ENCODE assay signal across 10 mouse cellular contexts in the genomic region with DNA sequence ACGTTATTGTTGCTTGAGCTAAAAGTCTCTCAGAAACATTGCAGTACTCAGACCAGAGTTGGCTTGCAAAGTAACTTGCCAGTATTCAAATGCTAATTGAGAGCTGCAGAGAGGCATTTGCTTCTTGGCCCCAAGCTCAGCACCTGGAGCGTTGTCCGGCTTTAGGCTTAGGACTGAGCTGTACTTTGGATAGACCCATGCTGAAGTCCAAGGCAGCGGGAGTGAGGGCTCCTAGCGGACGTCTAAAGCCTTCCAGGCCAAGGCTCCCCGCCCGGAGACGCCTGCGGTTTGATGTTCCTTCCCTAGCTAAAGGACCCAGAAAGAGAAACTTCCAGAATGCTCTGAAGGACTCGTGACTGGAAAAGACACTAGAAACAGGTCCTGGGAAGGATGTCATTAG. TPM values are rescaled to one million over a fixed set of nuclear protein-coding genes. Genes with fewer than 3 reads are reported as not detected.
A peak's percentile ranks its signal among the peaks of the same experiment; 100 is the strongest.
DNase-seq lines count a peak whose midpoint lies in the region; ATAC-seq and TF ChIP-seq lines count a peak whose summit lies in the region.
"Had no signal": no experiment of that assay in that cellular context is flagged by ENCODE, and none has a peak within 500 bp of the region (broad histone marks: within the 10 kb centered on the region; RNA-seq: fewer than 3 reads in every experiment).

No protein-coding gene starts in this region.

- no peak overlapping the region for H3K27ac ChIP-seq in lung, embryonic 16.5 days (ENCODE audit: low read length)
- H3K27ac ChIP-seq in forebrain, postnatal 0 days (ENCODE audit: low read depth, low read length), result no peak overlapping the region
- H3K27ac ChIP-seq in stomach, embryonic 14.5 days (ENCODE audit: low read length), result no peak overlapping the region
- H3K27ac ChIP-seq: layer of hippocampus, adult 2 months had no signal

- DNase-seq in lung, postnatal 25 days (ENCODE audit: low spot score), result no peak
- no peak for DNase-seq in forebrain, postnatal 0 days
- peak; percentile 46 to 61 for DNase-seq in kidney, postnatal 25 days
- DNase-seq in adipocyte (ENCODE audit: low spot score), result no peak
- no peak for DNase-seq in left cerebral cortex, adult 18-20 months (ENCODE audit: low spot score in 2 of 2)
- DNase-seq in spleen, postnatal 14 days (ENCODE audit: low spot score in 2 of 2), result no peak

- 3% methylated on average over 11 of the region's 11 CpGs for WGBS in lung, embryonic 16.5 days
- 2% methylated on average over 11 of the region's 11 CpGs for WGBS in forebrain, postnatal 0 days
- 2% methylated on average over 11 of the region's 11 CpGs for WGBS in stomach, embryonic 14.5 days

- TF ChIP-seq CTCF in forebrain, postnatal 0 days (IDR thresholded peaks at IDR 0.05; ENCODE audit: low read depth), result no peak

- H3K36me3 ChIP-seq in lung, embryonic 16.5 days (ENCODE audit: control insufficient read depth, insufficient read depth, low read length), result no peaks in the 10 kb centered on the region
- H3K36me3 ChIP-seq in forebrain, postnatal 0 days (ENCODE audit: insufficient read depth), result no peaks in the 10 kb centered on the region
- H3K36me3 ChIP-seq in stomach, embryonic 14.5 days (ENCODE audit: control insufficient read depth, insufficient read depth, low read length), result no peaks in the 10 kb centered on the region

- H3K4me3 ChIP-seq in lung, embryonic 16.5 days (ENCODE audit: low read length), result peak overlapping the region; percentile 42; the same call in 1 of the 2 replicates
- H3K4me3 ChIP-seq in forebrain, postnatal 0 days (ENCODE audit: low read depth, low read length), result no peak overlapping the region
- H3K4me3 ChIP-seq in stomach, embryonic 14.5 days (ENCODE audit: low read depth, low read length), result peak overlapping the region; percentile 29; the same call in 1 of the 2 replicates
- H3K4me3 ChIP-seq: layer of hippocampus, adult 2 months had no signal

- peaks cover 9% of the 10 kb centered on the region for H3K4me1 ChIP-seq in lung, embryonic 16.5 days (replicated peaks; ENCODE audit: control insufficient read depth, insufficient read depth, low read length)
- H3K4me1 ChIP-seq in forebrain, postnatal 0 days (ENCODE audit: insufficient read depth), result no peaks in the 10 kb centered on the region; the same call in 1 of the 2 replicates
- 0 out of 2 replicates have a peak, but pooled peaks cover 6% of the 10 kb centered on the region for H3K4me1 ChIP-seq in stomach, embryonic 14.5 days (ENCODE audit: control insufficient read depth, insufficient read depth, low read length)

- 0 out of 2 replicates have a peak overlapping the region, but pooled peaks have one; percentile 57 for H3K4me2 ChIP-seq in lung, embryonic 16.5 days (ENCODE audit: low read depth, low read length)
- peak overlapping the region; percentile 46; the same call in 1 of the 2 replicates for H3K4me2 ChIP-seq in forebrain, postnatal 0 days (ENCODE audit: low read depth)
- 0 out of 2 replicates have a peak overlapping the region, but pooled peaks have one; percentile 2 for H3K4me2 ChIP-seq in stomach, embryonic 14.5 days (replicated peaks; ENCODE audit: low read depth, low read length)

- ATAC-seq in lung, embryonic 16.5 days (ENCODE audit: low read depth), result no peak
- no peak for ATAC-seq in forebrain, postnatal 0 days
- no peak for ATAC-seq in stomach, embryonic 14.5 days (ENCODE audit: insufficient number of reproducible peaks, insufficient read depth, low FRiP score, low read depth)
- ATAC-seq: Patski had no signal

- H3K9ac ChIP-seq in lung, embryonic 16.5 days (ENCODE audit: low read length), result no peak overlapping the region
- H3K9ac ChIP-seq in forebrain, postnatal 0 days, result no peak overlapping the region
- H3K9ac ChIP-seq in stomach, embryonic 14.5 days (replicated peaks; ENCODE audit: low read depth, low read length), result no peak overlapping the region

- H3K27me3 ChIP-seq in lung, embryonic 16.5 days (ENCODE audit: control insufficient read depth, insufficient read depth, low read depth, low read length), result peaks cover 56% of the 10 kb centered on the region
- peaks cover 41% of the 10 kb centered on the region for H3K27me3 ChIP-seq in forebrain, postnatal 0 days (ENCODE audit: insufficient read depth, low read length)
- H3K27me3 ChIP-seq in stomach, embryonic 14.5 days (ENCODE audit: control insufficient read depth, insufficient read depth, low read length), result peaks cover 37% of the 10 kb centered on the region

- no peaks in the 10 kb centered on the region for H3K9me3 ChIP-seq in lung, embryonic 16.5 days (ENCODE audit: control insufficient read depth, low read length)
- H3K9me3 ChIP-seq in forebrain, postnatal 0 days (ENCODE audit: low read length), result no peaks in the 10 kb centered on the region
- no peaks in the 10 kb centered on the region for H3K9me3 ChIP-seq in stomach, embryonic 14.5 days (ENCODE audit: control insufficient read depth, low read depth, low read length)

RNA-seq across cellular contexts. Expression of a gene that starts 1.4 kb away (rescaled TPM):
- 0.21 and 0.25 TPM in 2 replicates for polyA plus RNA-seq in lung, embryonic 16.5 days (2015; fragmentation: Nextera tagmentation; extraction: Ambion mirVana)
- not detected in 2 replicates for total RNA-seq in forebrain, postnatal 0 days (2014; rRNA removed)
- polyA plus RNA-seq in forebrain, postnatal 0 days (2015; fragmentation: Nextera tagmentation; extraction: Ambion mirVana), result 0.20 and 0.36 TPM in 2 replicates
- 0.13 and 0.15 TPM in 2 replicates for polyA plus RNA-seq in stomach, embryonic 14.5 days (2014; fragmentation: Nextera tagmentation; extraction: Ambion mirVana)
- total RNA-seq in left cerebral cortex, adult 18-20 months (2021), result not detected
- total RNA-seq: layer of hippocampus, adult 2 months had no signal

RNA-seq across cellular contexts. Expression of a gene that starts 8.1 kb away (rescaled TPM):
- 75.3 and 79.2 TPM in 2 replicates for polyA plus RNA-seq in lung, embryonic 16.5 days (2015; fragmentation: Nextera tagmentation; extraction: Ambion mirVana)
- total RNA-seq in forebrain, postnatal 0 days (2014; rRNA removed), result 18.5 and 24.5 TPM in 2 replicates
- 42.4 and 51.3 TPM in 2 replicates for polyA plus RNA-seq in forebrain, postnatal 0 days (2015; fragmentation: Nextera tagmentation; extraction: Ambion mirVana)
- 71.8 and 74.2 TPM in 2 replicates for polyA plus RNA-seq in stomach, embryonic 14.5 days (2014; fragmentation: Nextera tagmentation; extraction: Ambion mirVana)
- total RNA-seq in left cerebral cortex, adult 18-20 months (2021), result 10 to 100 TPM; 76.5 to 78.4 TPM

RNA-seq across cellular contexts. Expression of a gene that starts 24.9 kb away (rescaled TPM):
- polyA plus RNA-seq in lung, embryonic 16.5 days (2015; fragmentation: Nextera tagmentation; extraction: Ambion mirVana), result 62.8 and 68.5 TPM in 2 replicates
- 91.9 and 103 TPM in 2 replicates for total RNA-seq in forebrain, postnatal 0 days (2014; rRNA removed)
- polyA plus RNA-seq in forebrain, postnatal 0 days (2015; fragmentation: Nextera tagmentation; extraction: Ambion mirVana), result 133 and 144 TPM in 2 replicates
- 67.3 and 72.7 TPM in 2 replicates for polyA plus RNA-seq in stomach, embryonic 14.5 days (2014; fragmentation: Nextera tagmentation; extraction: Ambion mirVana)
- total RNA-seq in left cerebral cortex, adult 18-20 months (2021), result 100 to 1,000 TPM in 1 of 2 experiments, 10 to 100 TPM in 1; 91.1 to 103 TPM

RNA-seq across cellular contexts. Expression of a gene that starts 44.2 kb away (rescaled TPM):
- polyA plus RNA-seq in lung, embryonic 16.5 days (2015; fragmentation: Nextera tagmentation; extraction: Ambion mirVana), result 4.4 and 4.7 TPM in 2 replicates
- 1.5 and 2.3 TPM in 2 replicates for total RNA-seq in forebrain, postnatal 0 days (2014; rRNA removed)
- 0.49 and 1.1 TPM in 2 replicates for polyA plus RNA-seq in forebrain, postnatal 0 days (2015; fragmentation: Nextera tagmentation; extraction: Ambion mirVana)
- 5.0 and 6.0 TPM in 2 replicates for polyA plus RNA-seq in stomach, embryonic 14.5 days (2014; fragmentation: Nextera tagmentation; extraction: Ambion mirVana)
- 1 to 10 TPM; 1.8 to 1.9 TPM for total RNA-seq in left cerebral cortex, adult 18-20 months (2021)

RNA-seq across cellular contexts. Expression of a gene that starts 53.1 kb away (rescaled TPM):
- 22.1 and 24.6 TPM in 2 replicates for polyA plus RNA-seq in lung, embryonic 16.5 days (2015; fragmentation: Nextera tagmentation; extraction: Ambion mirVana)
- 24.8 and 37.6 TPM in 2 replicates for total RNA-seq in forebrain, postnatal 0 days (2014; rRNA removed)
- 15.7 and 19.9 TPM in 2 replicates for polyA plus RNA-seq in forebrain, postnatal 0 days (2015; fragmentation: Nextera tagmentation; extraction: Ambion mirVana)
- 0.17 and 0.34 TPM in 2 replicates for polyA plus RNA-seq in stomach, embryonic 14.5 days (2014; fragmentation: Nextera tagmentation; extraction: Ambion mirVana)
- 1 to 10 TPM; 3.8 to 3.9 TPM for total RNA-seq in left cerebral cortex, adult 18-20 months (2021)

Comparison
In these comparisons a context has a peak if more than half of its experiments do, and no peak if none do; other contexts are left out.
1. H3K4me2 ChIP-seq: peak in every context shown above with its lines; median percentile 57 in lung, embryonic 16.5 days; 46 in forebrain, postnatal 0 days; 2 in stomach, embryonic 14.5 days.
2. DNase-seq: peak in kidney, postnatal 25 days (2 of 2); none in lung, postnatal 25 days (single experiment), forebrain, postnatal 0 days (single experiment), adipocyte (single experiment), left cerebral cortex, adult 18-20 months (0 of 2) and spleen, postnatal 14 days (0 of 2).